Mouse (Mus musculus): ENCODE data around the gene Il1f6.
"Not testable (repeated sequence)": the region's sequence is repeated elsewhere in the genome, so short reads cannot be mapped to it uniquely, and the experiment has no call there.

DNA sequence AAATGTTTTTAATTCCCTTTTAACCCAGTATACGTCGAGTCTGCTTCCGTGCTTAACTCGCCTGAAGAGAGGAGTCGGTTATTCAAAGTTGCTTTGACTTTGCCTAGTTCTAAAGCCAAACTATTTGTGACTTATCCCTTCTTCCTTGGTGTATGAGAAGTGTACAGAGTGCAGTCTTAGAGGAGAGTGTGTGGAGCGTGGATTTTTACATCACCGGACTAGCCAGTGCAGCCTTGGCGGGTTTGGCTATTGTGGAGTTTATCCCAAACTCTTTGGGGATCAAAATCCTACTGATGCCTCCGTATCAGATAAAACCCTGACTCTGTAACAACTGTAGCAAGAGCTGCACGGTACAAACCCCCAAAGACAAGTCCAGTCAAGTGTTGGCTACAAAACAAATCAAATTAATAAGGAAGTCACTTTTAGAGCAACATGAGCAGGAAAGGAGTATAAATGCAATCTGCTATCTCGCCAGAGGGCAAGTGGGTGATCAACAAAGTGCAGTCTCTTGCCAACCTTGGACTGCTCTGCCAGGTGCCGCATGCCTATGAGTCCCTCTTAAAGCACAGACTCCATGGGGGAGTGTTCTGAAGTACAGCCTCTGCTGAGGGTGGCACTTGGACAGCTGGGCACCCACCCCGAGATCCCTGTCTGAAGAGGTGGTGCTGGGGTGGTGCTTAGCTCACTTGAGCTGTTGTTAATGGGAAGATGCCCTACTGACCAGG is 32.6 kb upstream of the Il1f6 start:
- TF ChIP-seq POLR2A (IDR thresholded peaks at IDR 0.05; ENCODE audit: control insufficient read depth, low read depth, low read length); CTCF (IDR thresholded peaks at IDR 0.05; ENCODE audit: control insufficient read depth, insufficient read depth, insufficient replicate concordance, low read depth, low read length): not testable (repeated sequence)

Data from testis, adult 2 months (tissue).